Mouse (Mus musculus): ENCODE measurements around the gene Gm28305.

GRCm38 (mm10) chr9:104040362-104040761 is at the start of gene Gm28305:
- TF ChIP-seq MYOG (IDR thresholded peaks at IDR 0.05; ENCODE audit: control insufficient read depth in 1 of 3, insufficient read depth in 1 of 3, insufficient read length in 2 of 3, low read depth in 2 of 3) = no peak
- no peak for TF ChIP-seq TCF12 (IDR thresholded peaks at IDR 0.05; ENCODE audit: insufficient read depth, poor library complexity, severe bottlenecking)
- no peak for TF ChIP-seq SRF (IDR thresholded peaks at IDR 0.05; ENCODE audit: control insufficient read depth, insufficient read length, low read depth)
- no peak for TF ChIP-seq POLR2A (IDR thresholded peaks at IDR 0.05; ENCODE audit: insufficient read length, low read depth)
- no peak for TF ChIP-seq MAX (IDR thresholded peaks at IDR 0.05; ENCODE audit: low read depth)
- no peak for TF ChIP-seq POLR2AphosphoS2 (IDR thresholded peaks at IDR 0.05; ENCODE audit: insufficient read length, low read depth)

All from myocyte (in vitro differentiated cells).